12 mouse cellular contexts compared by ENCODE assay signal in the genomic region with DNA sequence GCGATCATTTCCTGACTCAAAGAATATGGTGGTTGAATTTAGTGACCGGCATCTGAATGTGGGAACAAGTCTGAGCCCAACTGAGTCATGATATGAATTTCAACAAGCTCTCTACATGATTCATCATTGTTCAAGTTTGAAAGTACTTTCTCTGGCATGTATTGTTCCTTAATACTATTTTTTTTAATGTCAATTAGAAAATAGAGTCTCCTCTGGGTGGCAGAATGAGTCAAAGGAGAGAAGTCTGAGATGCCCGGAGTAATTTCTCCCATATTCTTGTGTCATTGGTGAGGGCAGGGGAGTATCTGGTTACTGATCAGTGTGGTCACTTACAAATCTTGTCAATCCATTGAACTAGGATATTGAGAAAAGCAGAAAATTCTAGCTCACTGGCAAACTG.
"Had no signal": no experiment of that assay in that cellular context is flagged by ENCODE, and none has a peak within 500 bp of the region (broad histone marks: within the 10 kb centered on the region; RNA-seq: fewer than 3 reads in every experiment).

No protein-coding gene starts in this region.

- DNase-seq: kidney, adult 8-10 months; kidney, postnatal 36 days; lung, embryonic 14.5 days; lung, postnatal 10 days; lung, postnatal 4 days; thymus, adult 18-20 months; thymus, postnatal 14 days had no signal

- H3K36me3 ChIP-seq: limb, embryonic 10.5 days; liver, embryonic 12.5 days; midbrain, embryonic 12.5 days; neural tube, embryonic 12.5 days had no signal

- H3K27me3 ChIP-seq: liver, embryonic 12.5 days; megakaryocyte, embryonic 14.5 days; midbrain, embryonic 12.5 days; neural tube, embryonic 12.5 days had no signal

- H3K4me2 ChIP-seq: liver, embryonic 12.5 days; lung, embryonic 14.5 days; midbrain, embryonic 12.5 days; neural tube, embryonic 12.5 days had no signal

- H3K4me3 ChIP-seq: limb, embryonic 10.5 days; liver, embryonic 12.5 days; midbrain, embryonic 12.5 days; neural tube, embryonic 12.5 days had no signal
